Mouse (Mus musculus) G1E (cell line): ENCODE results near the gene Hes5.

Experiments
- CTCF ChIP-seq: IDR thresholded peaks from 2 replicates; pipeline ENCODE4 v1.5.1; 2012; ENCODE audit warnings: low read depth, low read length, inconsistent platforms, mixed read lengths
- GATA1 ChIP-seq: IDR thresholded peaks from 2 replicates; pipeline ENCODE4 v1.6.1; 2012; ENCODE audit warnings: borderline replicate concordance, low read length, inconsistent platforms, mixed read lengths
- GATA2 ChIP-seq: IDR thresholded peaks from 2 replicates; pipeline ENCODE4 v1.6.1; 2012; ENCODE audit warnings: low read depth, low read length, inconsistent platforms, borderline replicate concordance
- POLR2AphosphoS5 ChIP-seq: IDR thresholded peaks from 2 replicates; pipeline ENCODE4 v1.6.1; 2012; ENCODE audit warnings: low read depth, low read length, inconsistent platforms; ENCODE audit not compliant: insufficient replicate concordance
- TAL1 ChIP-seq: conservative IDR thresholded peaks from 2 replicates; pipeline ENCODE4 v1.6.1; 2012; ENCODE audit warnings: low read depth, low read length, inconsistent platforms, mixed read lengths

DNA sequence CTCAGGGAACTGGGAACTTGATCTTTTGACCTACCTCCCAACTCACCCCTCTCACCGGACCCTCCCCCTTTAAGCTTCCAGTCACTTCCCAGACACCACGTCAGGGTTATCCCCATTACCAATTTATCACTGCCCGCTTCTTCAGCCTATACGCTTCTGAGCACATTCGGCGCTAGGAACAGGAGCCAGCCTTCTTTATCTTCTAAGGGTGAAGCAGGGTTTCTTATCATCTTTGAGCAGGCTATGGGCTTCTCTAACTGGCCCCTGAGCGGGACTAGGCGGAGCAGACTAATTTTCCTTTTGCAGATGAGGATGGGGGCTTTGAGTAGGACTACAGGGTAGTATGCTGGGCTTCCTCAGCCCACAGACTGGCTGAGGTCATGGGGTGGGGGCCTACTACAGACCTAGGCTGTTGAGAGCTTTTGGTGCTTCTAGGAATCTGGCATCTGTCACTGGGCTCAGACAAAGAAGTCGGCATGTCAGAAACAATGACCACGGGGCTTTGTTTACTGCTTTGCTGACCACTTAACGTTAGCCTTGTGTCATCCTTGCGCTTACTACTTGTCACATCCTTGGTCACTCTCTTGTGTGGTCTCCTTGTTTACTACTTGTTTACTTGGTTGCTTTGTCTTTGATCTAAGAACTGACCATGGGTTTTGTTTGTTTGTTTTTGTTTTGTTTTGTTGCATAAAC is 32.2 kb upstream of the Hes5 start, which contains the start of gene Tnfrsf14:
- no peak for TF ChIP-seq GATA1
- TF ChIP-seq CTCF = no peak
- TF ChIP-seq POLR2AphosphoS5 = no peak
- peak; percentile 78 for TF ChIP-seq TAL1
- TF ChIP-seq GATA2 = no peak
